Mouse (Mus musculus): Measurements from ENCODE around the gene Asic4.

DNA sequence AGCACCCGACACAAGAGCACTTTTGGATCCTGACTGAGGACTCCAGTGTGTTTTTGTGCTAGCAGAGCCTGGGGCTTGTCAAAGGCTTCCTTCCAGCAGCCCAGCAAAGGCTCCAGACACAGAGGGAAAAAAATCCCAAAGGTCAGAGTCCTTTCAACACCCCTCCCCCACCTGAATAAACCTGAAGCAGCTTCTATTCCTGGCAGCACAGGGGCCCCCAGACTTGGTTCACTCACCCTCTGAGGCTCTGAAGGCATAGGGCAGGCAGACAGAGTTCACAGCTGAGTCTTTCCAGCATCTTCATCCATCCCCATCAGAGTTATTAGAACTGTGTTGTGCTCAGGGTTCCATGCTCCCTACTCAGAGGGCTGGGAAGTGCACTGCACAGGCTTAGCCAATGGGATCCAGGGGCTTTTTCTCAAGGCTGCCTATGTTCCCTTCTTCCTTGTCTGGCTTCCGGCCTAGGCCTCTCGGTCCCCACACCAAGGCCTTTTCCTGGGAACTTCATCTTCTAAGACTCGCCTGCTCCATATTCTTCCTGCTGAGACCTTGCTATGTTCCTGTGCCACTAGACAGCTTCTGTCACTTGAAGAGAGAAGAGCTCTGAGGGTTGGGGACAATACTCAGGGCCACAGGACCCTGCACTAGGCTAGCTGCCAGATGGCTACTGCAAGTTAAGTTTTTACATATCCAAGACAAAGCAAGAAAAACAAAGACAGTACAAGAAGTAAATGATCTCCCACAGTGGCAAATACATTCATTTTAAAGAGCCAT is 61.4 kb downstream of the Asic4 start:
- TF ChIP-seq GATA1 (IDR thresholded peaks at IDR 0.05; ENCODE audit: low read length) (no peak), TAL1 (IDR thresholded peaks at IDR 0.05; ENCODE audit: low read length) (no peak)

All from erythroblast, embryonic 14.5 days (primary cell).